Mouse (Mus musculus) layer of hippocampus, postnatal 10 days (tissue): ENCODE measurements at regions not wholly inside any gene's neighbourhood (a gene's known extent, or its start where the extent isn't known, plus 50 kb on each side); places are given as distances from the start of the nearest gene placed in this dataset.

Source experiments
- DNase-seq, 2 experiments: peaks; one replicate each; pipeline ENCODE4 v3.0.0; 2021; ENCODE audit warnings: low spot score in 2 of 2

DNA sequence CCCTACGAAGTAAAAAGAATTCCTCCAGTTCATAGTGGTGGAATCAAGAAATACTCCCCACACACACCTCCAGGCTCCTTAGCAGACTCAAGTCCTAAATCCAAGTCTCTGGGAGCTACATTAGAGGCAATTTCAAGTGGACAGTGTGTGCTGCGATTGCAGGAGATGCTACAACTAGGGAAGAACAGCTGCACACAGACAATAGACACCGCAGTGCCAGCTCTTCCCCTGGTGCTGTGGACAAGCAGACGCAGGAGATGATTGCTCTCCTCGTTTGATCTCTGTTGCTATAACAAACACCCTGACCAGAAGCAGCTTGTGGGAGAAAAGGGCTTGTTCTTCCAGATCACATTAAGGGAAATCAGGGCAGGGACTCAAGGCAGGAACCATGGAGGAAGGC, 517.1 kb upstream of the Adam5 start:
- no peak for DNase-seq

DNA sequence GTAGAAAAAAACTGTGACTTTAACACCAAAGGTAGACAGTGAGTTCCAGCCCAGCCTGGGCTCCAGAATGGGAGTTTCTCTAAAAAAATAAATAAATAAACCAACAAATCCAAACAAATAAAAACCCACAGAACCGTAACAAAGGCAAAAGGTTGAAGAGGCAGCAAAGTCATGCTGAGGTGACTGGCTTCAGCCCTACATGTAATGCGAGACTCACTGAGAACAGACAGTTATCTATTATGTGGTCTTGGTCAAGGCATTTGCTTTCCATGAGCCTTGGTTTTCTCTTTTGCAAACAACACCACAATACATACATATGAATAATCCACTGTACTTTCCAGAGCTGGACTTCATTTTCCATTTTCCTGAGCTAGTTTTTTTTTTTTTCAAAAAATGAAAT, 516.6 kb upstream of the Adam5 start:
- DNase-seq, result no peak

DNA sequence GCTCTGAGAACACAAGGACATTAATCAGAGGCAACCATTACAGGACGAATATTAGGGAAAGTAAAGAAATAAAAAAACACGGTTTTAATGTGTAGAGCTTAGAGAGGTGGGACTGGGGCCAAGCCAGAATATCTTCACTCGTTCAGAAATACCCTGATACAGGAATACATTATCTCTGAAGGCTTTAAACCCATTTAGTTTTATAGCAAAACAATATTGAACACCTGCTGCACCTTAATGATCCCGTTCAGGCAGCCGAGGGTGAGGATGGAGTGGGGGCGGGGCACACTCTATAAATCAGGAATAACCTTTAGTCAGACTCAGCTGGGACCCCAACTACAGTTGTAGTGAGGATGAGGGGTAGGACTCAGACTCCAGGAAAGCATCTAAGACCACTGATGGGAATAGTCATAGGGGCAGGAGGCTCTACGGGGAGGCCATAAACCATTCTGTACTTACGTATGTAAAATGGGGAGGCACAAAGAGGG, 508.0 kb upstream of the Adam5 start:
- no peak for DNase-seq

DNA sequence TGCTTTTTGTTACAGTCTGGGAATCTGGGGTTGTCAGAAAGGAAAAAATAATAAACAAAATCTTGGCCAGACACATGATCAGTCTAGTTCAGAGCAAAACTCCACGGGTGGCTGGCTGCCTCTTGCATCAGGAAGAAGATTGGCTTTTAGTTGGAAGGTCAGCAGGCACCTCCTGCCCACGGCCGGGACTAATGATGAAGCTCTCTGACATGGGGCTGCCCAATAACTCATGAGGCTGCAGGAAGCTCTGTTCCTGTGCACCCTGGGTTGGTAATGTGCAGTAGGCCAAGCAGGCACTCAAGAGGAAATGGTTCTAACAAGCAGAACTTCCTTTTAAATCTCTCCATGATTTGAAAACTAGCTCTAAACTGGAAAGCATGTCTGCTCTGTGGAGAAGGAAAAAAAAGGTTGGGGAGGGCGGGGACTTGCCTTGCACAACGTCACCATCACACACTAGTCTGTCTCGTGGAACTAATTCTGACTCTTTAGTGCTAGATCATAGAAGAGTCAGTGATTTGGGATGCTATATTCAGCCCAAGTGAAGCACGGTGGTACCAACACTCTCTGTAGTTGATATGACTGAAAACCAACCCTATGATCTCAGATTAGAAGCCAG, 507.1 kb upstream of the Adam5 start:
- no peak for DNase-seq

DNA sequence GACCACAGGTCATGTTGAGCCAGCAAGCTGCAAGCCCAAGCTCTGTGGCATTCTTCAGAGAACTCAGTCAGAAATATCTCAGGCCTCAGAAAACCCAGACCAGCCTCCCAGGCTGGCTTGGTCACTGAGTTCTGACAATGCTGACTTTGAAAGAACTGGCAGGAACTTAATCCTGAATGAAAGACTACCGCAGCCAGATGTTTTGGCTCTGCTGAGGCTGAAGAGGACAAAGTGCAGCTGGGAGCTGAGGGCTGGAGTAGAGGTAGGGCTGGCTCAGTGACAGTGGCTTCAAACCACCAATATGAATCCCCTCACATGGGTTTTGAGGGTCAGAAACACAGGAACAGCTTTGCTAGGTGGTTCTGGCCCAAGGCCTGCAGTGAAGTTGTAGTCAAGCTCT, 505.6 kb upstream of the Adam5 start:
- no peak for DNase-seq

DNA sequence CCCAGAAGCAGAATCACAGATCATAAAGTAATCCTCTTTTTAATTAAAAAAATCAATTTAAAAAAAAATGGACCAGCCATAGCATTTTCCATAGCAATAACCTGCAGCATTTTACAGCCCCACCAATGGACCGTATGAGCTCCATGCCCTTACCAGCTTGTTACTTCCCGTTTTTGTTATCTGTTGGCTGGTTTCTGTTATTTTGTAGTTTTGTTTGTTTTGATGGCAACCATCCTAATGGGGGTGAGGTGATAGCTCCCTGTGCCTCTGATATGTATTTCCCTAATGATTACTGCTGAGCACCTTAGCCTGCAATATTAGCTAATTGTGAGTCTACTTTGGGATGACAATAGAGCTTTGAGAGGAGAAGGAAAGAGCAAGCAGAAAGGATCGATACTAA, 504.1 kb upstream of the Adam5 start:
- no peak for DNase-seq

DNA sequence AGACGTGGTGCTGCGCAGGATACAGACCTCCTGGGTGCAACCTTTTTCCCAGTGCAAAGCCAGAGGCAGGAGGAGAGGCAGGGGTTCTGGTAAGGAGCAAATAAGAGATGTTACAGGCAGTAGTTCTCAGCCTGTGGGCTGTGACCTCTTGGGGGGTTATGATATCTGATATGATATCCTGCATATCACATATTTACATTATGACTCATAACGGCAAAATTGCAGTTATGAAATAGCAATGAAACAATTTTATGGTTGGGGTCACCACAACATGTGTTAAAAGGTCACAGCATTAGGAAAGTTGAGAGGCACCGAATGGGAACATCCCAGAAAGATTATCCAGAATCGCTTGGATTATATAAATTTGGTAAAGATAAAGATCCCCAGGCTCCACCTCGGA, 502.8 kb upstream of the Adam5 start:
- no peak for DNase-seq

DNA sequence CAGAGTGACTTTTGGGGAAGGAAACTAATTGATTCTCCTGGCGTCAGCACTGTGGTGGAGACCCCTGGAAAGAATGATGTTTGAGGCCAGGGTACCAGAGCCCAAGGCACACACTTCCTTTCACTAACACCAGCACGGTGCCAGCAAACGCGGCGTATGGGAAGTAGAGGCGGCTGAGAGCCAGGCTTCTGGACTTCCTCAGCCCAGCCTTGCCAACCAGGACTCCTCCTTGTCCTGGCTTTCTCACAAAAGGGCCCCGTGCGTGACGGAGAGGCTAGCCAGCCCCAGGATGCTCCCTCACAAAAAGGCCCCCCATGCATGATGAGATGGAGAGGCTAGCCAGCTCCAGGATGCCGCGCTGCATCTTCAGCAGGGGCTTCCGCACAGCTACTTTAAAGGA, 502.1 kb upstream of the Adam5 start:
- peak; percentile 41 to 50 for DNase-seq

DNA sequence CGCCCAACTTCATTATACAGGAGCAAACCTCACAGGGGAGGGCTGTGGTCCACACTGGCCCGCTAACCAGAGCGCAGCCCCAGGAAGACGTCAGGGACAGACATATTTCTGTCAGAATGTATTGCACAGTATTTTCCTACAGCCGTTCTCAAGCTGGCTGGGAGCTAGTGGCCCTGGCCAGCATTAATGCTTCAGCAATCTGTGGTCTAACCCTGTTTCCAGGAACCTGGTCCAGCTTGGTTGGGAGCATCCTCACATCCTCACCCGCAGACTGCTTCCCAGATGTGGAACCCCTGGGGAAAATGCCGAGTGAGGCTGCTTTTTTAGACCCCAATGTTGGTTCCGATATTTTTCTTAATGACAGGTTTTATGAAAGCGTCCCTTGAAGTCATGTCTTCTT, 500.6 kb upstream of the Adam5 start:
- DNase-seq, result no peak

DNA sequence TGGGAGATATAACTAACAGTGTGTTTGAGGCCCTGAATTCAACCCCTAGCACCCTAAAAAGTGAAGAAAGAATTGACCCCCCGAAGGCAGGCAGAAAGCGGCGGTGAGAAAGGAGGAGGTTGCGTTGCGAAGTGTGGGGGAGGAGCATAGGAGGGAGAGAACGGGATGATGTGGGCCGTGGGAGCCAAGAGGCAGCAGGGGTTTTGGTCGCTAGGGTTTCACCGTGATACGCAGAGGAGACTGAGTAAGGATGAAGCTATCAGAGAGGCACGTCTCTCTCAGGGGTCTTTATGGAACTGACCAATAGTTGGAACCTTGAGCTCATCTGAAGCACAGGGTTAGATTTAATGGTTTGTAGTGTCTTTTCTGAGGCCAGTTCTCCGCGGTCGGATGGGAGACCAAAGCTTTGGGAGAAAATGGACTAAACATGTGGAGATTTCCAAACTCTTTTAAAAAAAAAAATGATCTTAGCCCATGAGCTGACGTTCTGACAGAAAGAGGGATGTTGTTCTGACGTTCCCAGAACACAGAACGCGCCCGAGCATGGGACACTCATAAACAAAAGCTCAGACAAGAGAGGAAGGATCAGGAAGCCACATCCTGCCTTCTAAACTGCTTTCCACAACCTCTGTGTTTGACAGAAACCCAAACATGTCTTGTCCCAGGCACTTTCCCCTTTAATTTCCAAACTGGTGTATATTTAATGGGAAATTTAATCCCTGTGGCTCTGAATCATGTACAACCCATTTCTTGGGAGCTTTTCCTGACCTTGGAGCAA, 499.7 kb upstream of the Adam5 start:
- no peak for DNase-seq

DNA sequence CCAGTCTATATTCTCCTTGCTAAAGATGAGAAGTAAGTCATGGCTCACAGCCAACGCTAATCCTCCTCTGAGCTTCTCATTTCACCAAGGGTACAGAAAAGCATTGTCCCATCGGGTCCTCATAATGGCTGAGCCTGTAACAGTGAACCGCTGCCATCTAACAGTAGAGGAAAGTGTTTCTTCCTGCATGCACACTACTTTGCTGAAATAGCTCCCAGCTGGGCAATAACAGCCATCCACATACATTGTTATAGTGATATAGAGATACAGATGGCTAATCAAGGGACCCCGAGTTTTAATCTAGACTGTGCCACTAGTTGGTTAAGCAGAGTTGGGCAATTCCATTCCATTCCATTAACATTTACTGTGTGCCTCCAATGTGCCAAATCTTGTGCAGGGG, 492.2 kb upstream of the Adam5 start:
- DNase-seq, result no peak

DNA sequence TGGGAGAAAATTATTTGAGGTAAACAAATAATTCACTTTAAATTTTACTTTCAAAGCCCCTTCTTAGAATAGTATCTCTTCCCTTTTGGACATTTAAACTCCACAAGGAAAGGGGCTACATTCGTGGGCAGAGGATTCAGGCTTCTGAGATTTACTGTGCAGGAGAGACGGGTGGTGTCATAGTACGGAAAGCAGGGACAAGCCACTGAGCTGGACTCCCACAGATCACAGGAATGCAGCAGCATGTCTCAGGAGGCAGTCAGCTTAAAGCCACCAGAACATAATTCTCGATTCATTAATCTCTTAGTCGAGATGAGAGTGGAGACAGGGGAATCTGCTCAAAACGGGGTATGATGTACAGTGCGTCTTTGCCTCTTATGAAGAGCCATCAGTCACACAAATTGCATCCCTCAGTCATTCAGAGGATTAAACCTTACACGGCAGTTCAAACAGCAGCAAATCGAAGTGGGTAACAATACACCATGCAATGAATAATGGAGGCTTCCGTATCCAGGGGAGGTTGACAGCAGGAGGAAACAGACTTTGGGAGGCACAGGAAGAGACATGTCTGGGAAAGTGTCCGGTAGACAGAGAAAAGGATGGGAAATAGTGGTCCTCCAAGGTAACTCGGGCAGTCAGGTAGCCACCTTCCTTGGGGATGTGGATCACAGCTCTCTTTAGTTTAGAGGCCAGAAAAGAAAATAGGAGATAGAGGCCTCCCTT, 487.8 kb upstream of the Adam5 start:
- DNase-seq, result no peak

DNA sequence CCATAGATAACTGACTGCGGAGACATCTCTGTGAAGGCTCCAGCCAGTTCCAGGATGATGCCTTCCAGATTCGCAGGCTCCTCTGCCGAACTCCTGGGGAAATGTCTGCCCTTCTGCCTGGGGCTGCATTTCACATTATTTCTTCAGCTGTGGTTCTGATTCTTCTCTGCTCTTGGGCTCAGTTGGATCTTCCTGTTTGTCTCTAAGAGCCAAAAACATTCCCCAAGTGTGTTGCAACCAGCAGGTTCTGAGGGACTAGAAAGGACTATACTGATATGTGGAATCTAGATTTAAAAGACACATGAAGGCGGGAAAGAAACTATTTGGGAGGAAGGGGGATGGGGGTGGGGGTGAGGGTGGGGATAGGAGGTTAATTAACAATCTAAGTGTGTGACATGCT, 483.8 kb upstream of the Adam5 start:
- DNase-seq, result no peak

DNA sequence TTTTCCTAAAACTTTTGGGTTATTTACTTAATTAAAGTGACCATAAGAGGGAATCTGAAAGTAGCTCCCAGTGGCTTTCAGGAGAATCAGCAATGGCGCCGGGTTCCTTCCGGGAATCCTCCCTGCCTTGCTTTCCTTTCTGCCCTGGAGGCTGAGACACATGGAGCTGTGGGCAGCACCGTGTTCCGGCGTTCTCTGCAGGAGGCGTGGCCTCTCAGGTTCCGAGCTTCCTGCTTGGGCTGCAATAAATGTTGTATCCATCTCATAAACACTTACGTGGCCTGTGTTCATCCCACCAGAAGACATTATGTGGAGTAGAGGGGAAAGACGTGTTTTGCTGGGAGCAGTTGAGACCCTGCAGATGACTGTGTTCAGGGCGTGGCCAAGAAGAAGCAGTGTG, 483.3 kb upstream of the Adam5 start:
- no peak for DNase-seq

DNA sequence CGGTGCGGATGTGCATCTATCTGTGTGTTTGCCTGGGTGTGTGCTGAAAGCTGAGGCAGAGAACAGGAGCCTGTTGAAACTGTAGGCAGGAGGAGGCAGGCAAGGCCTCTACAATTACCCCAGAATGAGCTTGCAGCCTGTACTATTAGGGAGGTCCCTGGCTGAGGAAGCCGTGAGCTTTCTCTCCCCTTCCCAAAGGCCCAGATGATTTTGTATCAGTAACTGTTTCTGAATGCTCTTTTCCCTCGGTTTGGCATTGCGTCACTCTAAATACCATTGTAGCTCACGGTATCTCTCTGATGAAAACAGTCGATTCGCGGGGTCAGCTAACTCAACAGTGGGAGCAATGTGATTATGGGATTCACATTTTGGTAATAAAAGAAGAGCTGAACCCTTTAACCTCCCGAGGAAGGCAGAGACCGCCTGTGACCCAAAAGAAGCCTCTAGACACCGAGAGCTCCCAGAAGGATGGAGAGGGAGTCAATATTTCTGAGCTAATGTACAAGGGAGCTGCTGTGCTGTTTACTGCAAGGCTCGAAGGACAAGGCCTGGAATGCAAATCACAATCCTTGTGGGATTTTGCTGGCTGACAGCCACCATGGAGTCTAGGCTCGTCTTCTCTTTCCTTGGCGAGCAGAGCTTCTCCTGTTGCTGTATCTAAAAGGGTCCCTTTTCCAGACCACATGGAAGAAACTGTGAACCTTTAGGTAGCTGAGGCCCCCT, 482.8 kb upstream of the Adam5 start:
- DNase-seq, result no peak
